Mouse (Mus musculus) fat pad, adult 2 months (tissue): ENCODE data around the gene Lag3.

Source experiments
- DNase-seq: peaks from one replicate; pipeline ENCODE4 v3.0.0-alpha.2; 2011; ENCODE audit warnings: low read depth, low spot score; ENCODE audit errors: extremely low read depth

Lag3 gene

DNA sequence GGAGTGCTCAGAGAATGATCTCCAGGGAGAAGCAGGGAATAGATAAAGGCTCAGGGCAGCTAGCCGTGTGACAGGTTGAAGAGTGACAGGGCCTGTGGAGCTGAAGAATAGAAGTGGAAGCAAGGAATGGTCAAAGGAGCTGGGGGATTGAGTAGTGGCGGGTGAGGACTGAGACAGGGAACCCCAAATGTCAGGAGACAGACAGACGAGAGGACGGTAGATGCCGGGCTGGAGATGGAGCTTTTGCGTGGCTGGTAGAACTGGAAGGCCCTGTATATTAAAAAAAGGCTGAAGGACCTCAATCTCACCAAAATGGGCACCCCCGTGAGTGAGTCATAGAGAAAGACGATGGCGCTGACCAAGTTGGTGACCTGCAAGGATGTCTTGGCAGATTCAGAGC lies 51.0 kb downstream of the Lag3 start:
- no peak for DNase-seq

DNA sequence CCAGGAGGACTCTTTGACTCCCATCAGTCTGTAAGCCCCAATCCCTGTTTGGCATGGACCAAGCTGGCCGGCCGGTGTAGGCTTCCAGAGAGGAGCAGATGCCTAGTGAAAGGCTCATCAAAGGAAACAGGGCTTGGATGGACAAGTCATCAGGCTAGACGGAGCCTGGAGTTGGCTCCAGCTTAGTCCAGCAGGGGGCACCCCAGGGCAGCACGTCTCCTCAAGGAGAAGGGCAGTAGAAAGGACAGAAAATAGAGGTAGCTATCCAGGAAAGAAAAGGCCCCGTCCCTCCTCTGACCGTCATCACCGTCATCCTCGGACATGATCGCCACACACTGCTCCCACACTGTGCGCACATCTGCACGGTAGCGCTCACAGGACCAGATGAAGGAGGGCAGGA lies 51.8 kb downstream of the Lag3 start:
- DNase-seq = no peak

DNA sequence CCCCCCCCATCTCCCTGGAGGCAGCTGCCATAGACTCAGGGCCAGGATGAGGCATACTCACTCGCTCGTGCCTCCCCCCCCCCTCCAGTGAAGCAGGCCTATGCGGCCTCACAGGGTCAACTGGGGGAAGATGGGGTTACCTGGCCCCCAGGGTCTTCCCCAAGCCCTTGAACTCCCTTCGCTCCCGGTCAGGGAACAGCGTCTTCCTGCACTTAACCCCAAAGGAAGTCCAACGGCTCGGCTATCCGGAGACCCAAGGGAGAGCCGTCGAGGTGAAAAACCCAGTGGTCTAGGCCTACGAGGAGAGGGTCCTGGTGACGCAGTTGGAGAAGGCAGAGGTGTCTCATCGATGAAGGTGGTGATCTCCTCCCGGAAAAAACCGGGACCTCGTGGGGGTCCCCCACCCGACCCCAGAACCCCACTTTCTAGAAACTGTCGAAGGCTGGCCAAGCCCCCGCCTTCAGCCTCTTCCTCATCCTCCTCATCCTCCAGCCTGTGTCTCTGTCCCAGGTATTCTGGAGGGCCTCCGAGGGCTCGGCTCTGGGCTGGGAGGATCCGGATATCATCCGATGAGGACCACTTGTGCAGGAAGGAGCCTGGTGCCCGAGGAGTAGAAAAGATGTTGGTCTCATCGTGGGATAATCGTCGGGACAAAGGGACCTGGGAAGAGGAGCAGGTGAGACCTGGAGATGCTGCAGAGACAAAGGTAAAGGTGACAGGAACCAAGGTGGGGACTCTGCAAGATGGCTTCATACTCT lies 52.8 kb downstream of the Lag3 start:
- no peak for DNase-seq

DNA sequence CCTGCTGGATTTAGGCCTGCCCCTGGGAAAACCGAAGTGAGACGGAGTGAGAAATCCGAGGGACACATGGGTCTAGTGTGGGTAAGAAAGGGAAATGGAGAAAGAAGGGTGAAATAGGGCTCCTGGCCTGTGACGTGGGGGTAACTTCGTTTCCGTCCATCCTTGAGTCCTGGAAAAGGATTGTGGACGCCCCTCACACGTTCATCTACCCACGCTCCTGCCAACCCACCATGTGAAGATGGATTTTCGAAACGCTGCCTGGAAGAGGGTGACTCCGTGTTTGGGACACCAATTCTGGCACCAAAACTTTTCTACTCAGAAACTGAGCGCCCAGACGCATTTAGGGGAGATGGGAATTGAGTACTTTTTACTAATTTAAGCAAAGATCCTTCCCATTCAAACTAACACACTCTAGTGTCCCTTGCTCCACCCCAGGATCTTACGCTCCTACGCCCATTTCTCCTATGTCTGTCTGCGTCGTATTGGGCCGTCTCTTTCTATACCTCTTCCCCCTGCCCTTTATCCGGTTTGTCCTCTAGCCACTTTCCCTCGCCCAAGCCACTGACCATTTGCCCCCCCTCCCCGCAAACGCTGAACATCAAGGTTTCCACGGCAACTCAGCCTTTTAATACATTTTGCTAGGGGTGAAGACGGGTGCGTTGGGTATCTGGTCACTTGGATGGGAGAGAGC lies 53.5 kb downstream of the Lag3 start:
- DNase-seq = no peak

DNA sequence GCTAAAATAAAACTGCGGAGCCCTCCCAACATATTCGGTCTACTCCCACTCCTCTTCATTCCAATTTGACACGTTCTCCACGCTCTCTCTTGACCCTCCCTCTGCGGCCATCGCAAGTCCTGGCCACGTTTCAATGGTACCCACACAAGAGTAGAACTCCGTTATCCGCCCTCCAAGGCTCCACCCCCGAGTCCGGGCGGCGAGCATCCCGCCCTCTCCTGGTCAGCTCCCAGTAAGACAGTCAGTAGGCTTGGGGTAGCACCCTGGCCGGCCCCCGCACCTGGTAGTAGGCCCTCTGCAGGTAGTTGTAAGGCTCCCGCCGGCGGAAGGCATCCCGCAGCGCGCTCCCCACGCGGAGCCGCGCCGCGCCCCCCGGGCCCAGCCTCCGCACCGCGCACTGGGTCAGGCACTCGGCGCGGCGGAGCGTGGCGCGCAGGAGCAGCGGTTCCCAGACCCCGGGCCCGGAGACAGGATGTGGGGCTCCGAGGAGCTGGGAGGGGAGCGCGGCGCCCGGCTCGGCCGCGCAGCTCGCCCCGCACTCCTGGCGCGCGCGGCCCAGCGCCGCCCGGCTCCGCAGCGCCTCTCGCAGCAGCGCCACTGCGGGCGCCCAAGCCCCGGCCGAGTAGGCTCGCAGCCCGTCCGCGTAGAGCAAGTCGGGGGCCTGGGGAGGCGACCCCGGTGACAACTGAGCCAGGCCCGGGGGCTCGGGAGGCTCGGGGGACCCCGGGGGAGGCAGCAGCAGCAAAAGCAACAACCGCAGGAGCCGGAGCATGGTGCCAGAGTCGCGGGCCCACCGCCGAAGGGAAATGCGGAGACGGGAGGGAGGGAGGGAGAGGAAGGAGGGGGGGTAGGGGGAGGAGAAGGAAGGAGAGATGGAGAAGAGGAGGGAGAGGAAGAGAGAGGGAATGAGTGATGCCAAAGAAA lies 54.3 kb downstream of the Lag3 start, which contains the start of gene P3h3:
TSS of gene P3h3 (minus strand) at position 837 of the 924 bp plus-strand sequence.
- no peak for DNase-seq

DNA sequence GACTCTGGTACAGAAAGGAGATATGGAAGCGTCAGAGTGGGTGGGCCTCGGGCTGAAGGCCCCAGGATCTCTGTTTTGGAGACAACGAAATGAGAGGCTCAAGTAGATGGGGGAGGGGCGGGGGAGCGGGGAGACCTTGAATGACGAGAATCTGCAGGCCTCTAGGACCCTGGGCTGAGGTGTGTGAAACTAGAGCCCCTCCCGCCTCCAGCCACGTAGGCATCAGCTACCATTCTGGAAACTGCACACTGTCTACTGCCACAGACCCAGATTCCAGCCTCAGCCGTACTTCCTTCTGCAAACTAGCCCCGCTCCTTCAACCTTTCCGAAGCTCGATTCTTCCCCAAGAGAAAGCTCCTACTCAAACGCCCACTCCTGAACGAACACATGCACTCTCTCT lies 55.2 kb downstream of the Lag3 start:
- no peak for DNase-seq

DNA sequence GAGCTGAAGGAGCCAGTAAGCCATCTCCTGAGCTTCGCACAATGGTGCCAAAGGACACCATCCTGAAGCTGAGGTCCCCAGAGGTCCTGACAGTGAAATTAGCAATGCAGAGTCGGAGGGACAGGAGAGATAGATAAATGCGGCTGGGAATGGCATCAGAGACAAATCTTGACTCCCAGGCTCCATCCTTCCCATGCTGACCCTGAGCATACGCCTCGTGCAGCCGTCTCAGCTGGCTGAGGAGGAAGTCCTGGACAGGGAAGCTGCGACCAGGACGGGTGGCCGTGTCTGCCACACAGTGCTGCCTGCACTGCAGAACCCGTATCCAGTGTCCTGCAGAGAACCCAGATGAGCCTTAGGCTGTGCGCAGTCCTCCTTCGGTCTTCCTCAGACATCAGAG lies 56.9 kb downstream of the Lag3 start:
- no peak for DNase-seq
